Mouse (Mus musculus) intestine, embryonic 16.5 days (tissue): ENCODE measurements at regions not wholly inside any gene's neighbourhood (a gene's known extent, or its start where the extent isn't known, plus 50 kb on each side); places are given as distances from the start of the nearest gene placed in this dataset.

Experiments
- ATAC-seq: fragments of 200-750 bp; cut with Nextera tagmentation; 2 replicates; pipeline ENCODE4 v1.8.0; 2017; ENCODE audit warnings: moderate TSS enrichment, moderate library complexity
- H3K27ac ChIP-seq: fragments of 300-500 bp; sonication (generic); 2 replicates; pipeline ENCODE4 v1.5.1; 2014; ENCODE audit warnings: mild to moderate bottlenecking, low read length
- H3K27me3 ChIP-seq: fragments of 300-500 bp; sonication (generic); replicated peaks from 2 replicates; pipeline ENCODE4 v1.6.1; 2014; ENCODE audit warnings: low read length, control low read depth, mixed read lengths; ENCODE audit not compliant: control insufficient read depth, insufficient read depth
- H3K36me3 ChIP-seq: fragments of 300-500 bp; sonication (generic); 2 replicates; pipeline ENCODE4 v1.6.1; 2014; ENCODE audit warnings: low read length, control low read depth; ENCODE audit not compliant: control insufficient read depth, insufficient read depth
- H3K4me1 ChIP-seq: fragments of 300-500 bp; sonication (generic); 2 replicates; pipeline ENCODE4 v1.6.1; 2014; ENCODE audit warnings: low read length, control low read depth, mixed read lengths; ENCODE audit not compliant: control insufficient read depth, insufficient read depth
- H3K4me2 ChIP-seq: fragments of 300-500 bp; sonication (generic); 2 replicates; pipeline ENCODE4 v1.6.1; 2014; ENCODE audit warnings: low read depth, low read length, control low read depth
- H3K4me3 ChIP-seq: fragments of 300-500 bp; sonication (generic); 2 replicates; pipeline ENCODE4 v1.5.1; 2014; ENCODE audit warnings: mild to moderate bottlenecking, low read length
- H3K9ac ChIP-seq: fragments of 300-500 bp; sonication (generic); 2 replicates; pipeline ENCODE4 v1.6.1; 2014; ENCODE audit warnings: low read depth, low read length
- H3K9me3 ChIP-seq: fragments of 300-500 bp; sonication (generic); 2 replicates; pipeline ENCODE4 v1.6.1; 2016; ENCODE audit warnings: low read length, control low read depth; ENCODE audit not compliant: control insufficient read depth
- WGBS: fragments of 180-500 bp; shearing (Covaris S2); extraction: QIAGEN DNeasy Blood & Tissue Kit; methylation state at CpG from one replicate; pipeline ENCODE4 v1.1.7; 2014; 5-methylcytosine and 5-hydroxymethylcytosine counted together

DNA sequence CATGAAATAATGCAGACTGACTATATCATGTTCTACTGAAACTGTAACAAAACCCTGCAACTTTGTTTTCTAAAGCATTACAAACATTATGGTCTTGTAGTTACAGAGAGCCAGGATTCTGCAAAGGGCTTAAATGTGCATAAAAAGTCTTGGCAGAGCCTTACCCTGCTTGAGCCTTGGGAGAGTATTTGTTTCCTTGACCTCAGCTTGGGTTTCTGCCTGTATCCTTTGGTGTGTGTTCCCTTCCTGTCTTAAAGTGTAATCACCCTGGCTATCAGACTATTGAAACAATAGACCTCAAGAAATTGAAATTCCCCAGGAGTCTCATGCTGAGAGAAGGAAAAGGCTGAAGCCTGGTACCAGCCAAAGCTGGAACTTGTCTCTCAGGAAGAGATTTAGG is 577.4 kb upstream of the Tle4 start:
- Histone ChIP-seq H3K36me3 (no peaks in the 10 kb centered on the region), H3K27me3 (no peaks in the 10 kb centered on the region), H3K4me3 (no peak overlapping the region), H3K4me1 (no peaks in the 10 kb centered on the region), H3K27ac (no peak overlapping the region), H3K9ac (no peak overlapping the region), H3K9me3 (no peaks in the 10 kb centered on the region), H3K4me2 (no peak overlapping the region)
- ATAC-seq, result no peak

DNA sequence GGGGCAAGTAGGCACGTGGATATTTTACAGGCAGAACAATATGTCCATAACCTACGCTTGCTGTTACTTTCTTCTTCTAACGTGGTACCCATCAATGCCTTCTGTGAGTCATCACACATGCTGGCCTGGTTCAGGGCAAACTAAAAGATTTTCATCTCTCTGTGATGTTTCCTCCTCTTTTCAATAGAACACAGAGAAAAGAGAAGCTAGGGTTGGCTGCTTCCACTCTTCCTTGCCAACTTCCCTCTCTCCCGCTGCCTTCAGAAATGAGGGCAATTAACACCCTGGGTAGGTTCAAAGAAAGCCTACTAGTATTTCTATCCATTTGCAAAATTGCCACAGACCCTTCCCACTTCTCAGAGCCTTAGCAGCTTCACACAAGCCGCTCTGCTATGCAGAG is 575.5 kb upstream of the Tle4 start:
- H3K4me2 ChIP-seq, result no peak overlapping the region
- no peaks in the 10 kb centered on the region for H3K4me1 ChIP-seq
- no peaks in the 10 kb centered on the region for H3K36me3 ChIP-seq
- H3K4me3 ChIP-seq, result no peak overlapping the region
- WGBS, result 41% methylated on average over 5 of the region's 5 CpGs
- H3K27me3 ChIP-seq, result no peaks in the 10 kb centered on the region
- no peak overlapping the region for H3K9ac ChIP-seq
- no peaks in the 10 kb centered on the region for H3K9me3 ChIP-seq
- no peak overlapping the region for H3K27ac ChIP-seq
- ATAC-seq, result no peak

GRCm38 (mm10) chr19:15167184-15167583 is 569.3 kb upstream of the Tle4 start:
- WGBS, result 72% methylated on average over 1 of the region's 1 CpGs
- H3K4me2 ChIP-seq, result no peak overlapping the region
- H3K36me3 ChIP-seq, result no peaks in the 10 kb centered on the region
- no peaks in the 10 kb centered on the region for H3K9me3 ChIP-seq
- no peaks in the 10 kb centered on the region for H3K4me1 ChIP-seq
- no peak overlapping the region for H3K9ac ChIP-seq
- ATAC-seq, result no peak
- H3K27me3 ChIP-seq, result no peaks in the 10 kb centered on the region
- no peak overlapping the region for H3K4me3 ChIP-seq
- H3K27ac ChIP-seq, result no peak overlapping the region

DNA sequence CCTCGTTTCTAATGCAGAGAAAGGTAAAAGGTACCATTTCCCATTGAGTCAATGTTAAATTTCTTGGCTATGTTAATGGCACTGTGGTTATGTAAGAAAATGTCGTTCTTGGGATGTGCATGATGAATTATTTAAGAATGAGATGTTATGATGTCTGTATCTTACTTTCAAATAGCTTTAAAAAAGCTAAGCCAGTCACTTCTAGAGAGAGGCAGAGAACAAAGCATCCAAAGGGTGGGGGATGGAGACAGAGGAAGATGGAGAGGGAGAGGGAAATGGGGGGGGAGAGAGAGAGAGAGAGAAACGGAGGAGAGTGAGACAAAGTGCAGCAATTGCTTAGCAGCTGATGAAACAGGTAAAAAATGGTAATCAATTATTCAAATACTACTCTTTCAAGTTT is 562.8 kb upstream of the Tle4 start:
- H3K9ac ChIP-seq, result no peak overlapping the region
- no peak for ATAC-seq
- no peaks in the 10 kb centered on the region for H3K36me3 ChIP-seq
- H3K4me2 ChIP-seq, result no peak overlapping the region
- no peak overlapping the region for H3K4me3 ChIP-seq
- H3K27ac ChIP-seq, result no peak overlapping the region
- no peaks in the 10 kb centered on the region for H3K9me3 ChIP-seq
- H3K4me1 ChIP-seq, result no peaks in the 10 kb centered on the region
- no peaks in the 10 kb centered on the region for H3K27me3 ChIP-seq
- WGBS, result 51% methylated on average over 3 of the region's 3 CpGs

DNA sequence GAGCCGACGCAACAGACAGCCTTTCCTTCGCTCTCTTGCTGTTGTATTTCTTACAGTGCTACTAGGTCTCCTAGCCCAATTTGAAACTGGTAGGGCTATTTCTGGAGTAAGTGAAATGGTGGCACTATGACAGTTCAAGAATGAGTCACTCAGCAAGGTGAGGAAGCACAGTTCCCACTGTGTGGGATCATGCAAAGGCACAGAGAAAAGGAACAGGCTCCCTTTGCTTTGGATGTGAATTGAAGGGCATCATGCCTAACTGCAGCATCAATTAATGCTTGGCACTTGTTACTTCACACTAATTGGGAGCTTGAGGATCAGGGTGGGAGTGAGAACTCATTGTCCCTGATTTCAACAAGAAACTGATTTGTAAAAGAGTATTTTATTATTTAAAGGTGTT is 560.8 kb upstream of the Tle4 start:
- ATAC-seq, result no peak

DNA sequence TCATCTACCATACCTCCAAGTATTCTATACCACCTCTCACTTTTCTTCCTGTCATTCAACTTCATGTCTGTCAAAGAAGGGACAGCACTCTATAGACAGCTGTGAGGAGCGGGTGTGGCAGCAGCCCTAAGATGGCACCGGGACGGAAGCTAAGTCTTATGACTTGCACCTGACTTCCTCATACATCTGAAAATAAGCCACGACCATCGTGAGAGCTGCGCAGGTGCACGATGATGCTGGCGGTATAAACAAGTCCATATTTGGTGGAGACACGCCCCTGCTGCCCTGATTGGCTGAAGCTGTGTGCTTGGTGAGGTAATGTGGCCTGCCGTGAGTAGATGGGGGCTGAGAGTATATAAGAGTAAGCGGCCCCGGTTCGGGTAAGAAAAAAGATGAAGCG is 560.3 kb upstream of the Tle4 start:
- no peak overlapping the region for H3K9ac ChIP-seq
- H3K4me3 ChIP-seq, result no peak overlapping the region
- no peak for ATAC-seq
- H3K27me3 ChIP-seq, result no peaks in the 10 kb centered on the region
- 81% methylated on average over 14 of the region's 14 CpGs for WGBS
- no peak overlapping the region for H3K27ac ChIP-seq
- no peaks in the 10 kb centered on the region for H3K4me1 ChIP-seq
- H3K4me2 ChIP-seq, result no peak overlapping the region
- no peaks in the 10 kb centered on the region for H3K36me3 ChIP-seq
- H3K9me3 ChIP-seq, result no peaks in the 10 kb centered on the region

More for the DNA sequence above, 560.8 kb upstream of the Tle4 start:
- no peak overlapping the region for H3K4me2 ChIP-seq
- no peaks in the 10 kb centered on the region for H3K9me3 ChIP-seq
- WGBS, result 90% methylated on average over 3 of the region's 3 CpGs
- no peaks in the 10 kb centered on the region for H3K27me3 ChIP-seq
- no peak overlapping the region for H3K27ac ChIP-seq
- H3K36me3 ChIP-seq, result no peaks in the 10 kb centered on the region
- H3K4me3 ChIP-seq, result no peak overlapping the region
- H3K9ac ChIP-seq, result no peak overlapping the region
- H3K4me1 ChIP-seq, result no peaks in the 10 kb centered on the region

DNA sequence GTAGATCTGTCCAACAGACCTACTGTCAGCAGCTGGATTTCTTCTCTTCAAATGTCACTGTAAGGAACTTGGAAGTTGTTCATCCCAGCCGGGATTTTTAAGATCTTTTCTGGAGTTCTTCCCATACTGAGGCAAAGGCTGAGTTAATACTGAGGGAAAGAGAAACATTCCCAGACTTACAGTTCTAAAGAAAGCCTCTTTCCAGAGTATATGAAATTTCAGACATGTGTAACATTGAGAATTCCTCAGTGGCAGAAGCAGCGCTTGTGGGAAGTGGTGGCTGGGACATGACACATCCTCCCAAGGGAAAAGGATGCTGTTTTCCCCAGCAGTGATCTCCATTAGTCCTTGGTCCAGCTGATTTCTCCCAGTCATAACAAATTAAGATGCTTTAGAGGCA is 556.8 kb upstream of the Tle4 start:
- Histone ChIP-seq H3K36me3 (no peaks in the 10 kb centered on the region), H3K27ac (no peak overlapping the region), H3K9ac (no peak overlapping the region), H3K4me1 (no peaks in the 10 kb centered on the region), H3K4me3 (no peak overlapping the region), H3K9me3 (no peaks in the 10 kb centered on the region), H3K27me3 (no peaks in the 10 kb centered on the region), H3K4me2 (no peak overlapping the region)
- ATAC-seq, result no peak
- WGBS, result 47% methylated on average over 2 of the region's 2 CpGs

- no peak overlapping the region for H3K9ac ChIP-seq
- H3K36me3 ChIP-seq, result no peaks in the 10 kb centered on the region
- no peak overlapping the region for H3K4me3 ChIP-seq
- H3K27ac ChIP-seq, result no peak overlapping the region
- no peaks in the 10 kb centered on the region for H3K4me1 ChIP-seq
- 83% methylated on average over 3 of the region's 3 CpGs for WGBS
- no peak overlapping the region for H3K4me2 ChIP-seq
- ATAC-seq, result no peak
- H3K9me3 ChIP-seq, result no peaks in the 10 kb centered on the region
- no peaks in the 10 kb centered on the region for H3K27me3 ChIP-seq
Measured at GRCm38 (mm10) chr19:15146325-15146724, 548.5 kb upstream of the Tle4 start.

- Histone ChIP-seq H3K4me3 (no peak overlapping the region), H3K4me2 (no peak overlapping the region), H3K4me1 (no peaks in the 10 kb centered on the region), H3K9ac (no peak overlapping the region), H3K36me3 (no peaks in the 10 kb centered on the region), H3K27ac (no peak overlapping the region), H3K9me3 (no peaks in the 10 kb centered on the region), H3K27me3 (no peaks in the 10 kb centered on the region)
- WGBS, result 49% methylated on average over 4 of the region's 4 CpGs
- no peak for ATAC-seq
Measured at GRCm38 (mm10) chr19:15127122-15127521, 529.3 kb upstream of the Tle4 start.

DNA sequence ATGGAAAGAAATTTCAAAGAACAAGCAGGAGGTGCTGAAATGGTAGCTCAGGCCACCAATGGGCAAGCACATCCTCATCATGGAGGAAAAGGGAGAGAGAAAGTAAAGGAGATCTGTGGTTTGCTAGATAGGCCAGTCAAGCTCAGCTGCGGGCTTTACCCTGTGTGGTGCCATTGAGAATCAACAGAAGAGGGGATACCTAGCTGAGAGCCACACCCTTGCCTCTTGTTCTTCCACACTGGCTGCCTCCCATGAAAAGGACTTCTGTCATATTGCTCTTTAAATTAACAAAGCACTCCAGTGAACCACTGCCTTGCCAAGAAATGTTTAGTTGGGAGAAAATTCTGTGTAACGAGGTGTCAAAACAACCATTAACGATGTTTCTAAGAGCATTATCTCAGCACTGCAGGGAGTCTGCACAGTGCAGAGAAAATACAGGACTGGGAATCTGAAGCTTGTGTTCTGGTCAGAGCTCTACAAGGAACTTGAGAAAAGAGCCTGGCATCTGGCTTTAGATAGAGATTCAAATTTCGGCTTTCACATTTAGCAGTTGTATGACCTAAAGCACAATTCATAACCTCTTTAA is 510.7 kb upstream of the Tle4 start:
- H3K4me2 ChIP-seq, result no peak overlapping the region
- no peaks in the 10 kb centered on the region for H3K36me3 ChIP-seq
- H3K9ac ChIP-seq, result no peak overlapping the region
- H3K4me3 ChIP-seq, result no peak overlapping the region
- H3K27ac ChIP-seq, result no peak overlapping the region
- no peaks in the 10 kb centered on the region for H3K9me3 ChIP-seq
- H3K4me1 ChIP-seq, result no peaks in the 10 kb centered on the region
- H3K27me3 ChIP-seq, result no peaks in the 10 kb centered on the region
- 70% methylated on average over 4 of the region's 4 CpGs for WGBS
- no peak for ATAC-seq
